Mouse (Mus musculus) stomach, embryonic 16.5 days (tissue): ENCODE measurements around the gene Ercc6. TPM values are rescaled to one million over a fixed set of nuclear protein-coding genes. Genes with fewer than 3 reads are reported as not detected.

Source experiments
- ATAC-seq: fragments of 200-750 bp; cut with Nextera tagmentation; 2 replicates; pipeline ENCODE4 v1.8.0; 2017; ENCODE audit warnings: moderate number of reproducible peaks, moderate TSS enrichment; ENCODE audit not compliant: insufficient read depth, low FRiP score
- H3K27ac ChIP-seq: fragments of 300-500 bp; sonication (generic); 2 replicates; pipeline ENCODE4 v1.5.1; 2014; ENCODE audit warnings: low read length
- H3K27me3 ChIP-seq: fragments of 300-500 bp; sonication (generic); 2 replicates; pipeline ENCODE4 v1.6.1; 2014; ENCODE audit warnings: low read length, control low read depth, mixed read lengths; ENCODE audit not compliant: control insufficient read depth, insufficient read depth
- H3K36me3 ChIP-seq: fragments of 300-500 bp; sonication (generic); 2 replicates; pipeline ENCODE4 v1.6.1; 2014; ENCODE audit warnings: low read length; ENCODE audit not compliant: control insufficient read depth, insufficient read depth
- H3K4me1 ChIP-seq: fragments of 300-500 bp; sonication (generic); 2 replicates; pipeline ENCODE4 v1.6.1; 2014; ENCODE audit warnings: low read length, control low read depth, mixed read lengths; ENCODE audit not compliant: control insufficient read depth, insufficient read depth
- H3K4me2 ChIP-seq: fragments of 300-500 bp; sonication (generic); 2 replicates; pipeline ENCODE4 v1.6.1; 2014; ENCODE audit warnings: low read depth, low read length, mixed read lengths
- H3K4me3 ChIP-seq: fragments of 300-500 bp; sonication (generic); replicated peaks from 2 replicates; pipeline ENCODE4 v1.5.1; 2014; ENCODE audit warnings: mild to moderate bottlenecking, low read length
- H3K9ac ChIP-seq: fragments of 300-500 bp; sonication (generic); 2 replicates; pipeline ENCODE4 v1.6.1; 2014; ENCODE audit warnings: low read length
- H3K9me3 ChIP-seq: fragments of 300-500 bp; sonication (generic); replicated peaks from 2 replicates; pipeline ENCODE4 v1.6.1; 2016; ENCODE audit warnings: low read length, control low read depth; ENCODE audit not compliant: control insufficient read depth
- WGBS: fragments of 180-500 bp; shearing (Covaris S2); extraction: QIAGEN DNeasy Blood & Tissue Kit; methylation state at CpG from one replicate; pipeline ENCODE4 v1.1.7; 2014; 5-methylcytosine and 5-hydroxymethylcytosine counted together
- polyA plus RNA-seq: library from polyadenylated mRNA; unstranded; fragments of >200 nt; fragmentation: Nextera tagmentation; extraction: Ambion mirVana; gene quantifications from 2 replicates; pipeline ENCODE4 v1.2.1, GENCODE M21; 2015

Ercc6 gene
- polyA plus RNA-seq, 1 experiment from 2014 or later: 14.7 TPM

DNA sequence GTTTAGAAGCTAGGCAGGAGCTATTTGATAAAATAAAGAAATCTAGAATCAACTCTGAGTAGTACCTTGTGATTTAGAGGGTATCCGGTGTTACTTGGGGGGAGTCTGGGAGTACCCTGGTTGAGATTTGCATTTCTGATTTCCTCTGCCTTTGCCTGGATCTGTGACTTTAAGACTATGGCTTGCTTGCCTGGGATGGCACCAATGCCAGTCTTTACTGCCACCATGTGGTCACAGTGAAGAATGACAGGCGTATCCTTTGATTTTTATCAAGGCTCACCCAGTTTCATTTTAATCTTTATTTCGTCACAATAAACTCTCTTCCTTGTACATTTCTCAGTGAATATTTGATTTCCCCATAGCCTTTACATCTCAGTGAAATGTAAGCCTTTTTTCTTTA is 31.3 kb upstream of the Ercc6 start:
- Histone ChIP-seq H3K27ac (no peak overlapping the region), H3K9me3 (no peaks in the 10 kb centered on the region), H3K4me2 (no peak overlapping the region), H3K4me3 (no peak overlapping the region), H3K9ac (no peak overlapping the region), H3K36me3 (no peaks in the 10 kb centered on the region), H3K4me1 (no peaks in the 10 kb centered on the region), H3K27me3 (no peaks in the 10 kb centered on the region)
- ATAC-seq: no peak; the same call in 1 of the 2 replicates
- 5% methylated on average over 3 of the region's 3 CpGs for WGBS

DNA sequence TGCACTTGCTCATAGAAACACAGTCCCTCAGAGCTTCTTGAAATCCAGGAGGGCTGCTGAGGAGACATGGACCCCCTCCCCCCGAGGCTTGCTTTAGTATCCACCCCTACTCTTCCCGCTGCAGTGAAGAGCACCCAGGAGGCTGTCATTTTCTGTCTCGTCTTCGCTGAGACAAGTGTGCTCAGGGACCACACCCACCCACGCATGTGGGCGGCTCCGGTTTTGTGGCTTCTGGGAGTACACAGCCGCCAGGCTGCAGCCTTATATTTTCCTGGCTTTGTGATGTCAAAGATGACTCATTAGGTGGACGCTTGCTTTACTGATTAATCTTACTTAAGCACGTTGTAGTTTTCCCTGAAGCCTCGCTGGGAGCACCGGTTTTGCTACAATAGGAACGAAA is 20.8 kb upstream of the Ercc6 start:
- Histone ChIP-seq H3K9me3 (no peaks in the 10 kb centered on the region), H3K27me3 (no peaks in the 10 kb centered on the region), H3K27ac (no peak overlapping the region), H3K4me3 (peak overlapping the region; percentile 24), H3K36me3 (no peaks in the 10 kb centered on the region), H3K4me1 (peaks cover 7% of the 10 kb centered on the region; the same call in 1 of the 2 replicates), H3K9ac (no peak overlapping the region), H3K4me2 (peak overlapping the region; percentile 47)
- WGBS: 8% methylated on average over 13 of the region's 13 CpGs
- peak; percentile 56; the same call in 1 of the 2 replicates for ATAC-seq

- Histone ChIP-seq H3K9me3 (no peaks in the 10 kb centered on the region), H3K27me3 (no peaks in the 10 kb centered on the region), H3K36me3 (no peaks in the 10 kb centered on the region), H3K27ac (no peak overlapping the region), H3K4me2 (no peak overlapping the region), H3K4me1 (peaks cover 7% of the 10 kb centered on the region; the same call in 1 of the 2 replicates), H3K4me3 (no peak overlapping the region), H3K9ac (no peak overlapping the region)
- WGBS: 65% methylated on average over 8 of the region's 8 CpGs
- no peak for ATAC-seq
Observed at GRCm38 (mm10) chr14:32496115-32496850, 17.0 kb upstream of the Ercc6 start.

DNA sequence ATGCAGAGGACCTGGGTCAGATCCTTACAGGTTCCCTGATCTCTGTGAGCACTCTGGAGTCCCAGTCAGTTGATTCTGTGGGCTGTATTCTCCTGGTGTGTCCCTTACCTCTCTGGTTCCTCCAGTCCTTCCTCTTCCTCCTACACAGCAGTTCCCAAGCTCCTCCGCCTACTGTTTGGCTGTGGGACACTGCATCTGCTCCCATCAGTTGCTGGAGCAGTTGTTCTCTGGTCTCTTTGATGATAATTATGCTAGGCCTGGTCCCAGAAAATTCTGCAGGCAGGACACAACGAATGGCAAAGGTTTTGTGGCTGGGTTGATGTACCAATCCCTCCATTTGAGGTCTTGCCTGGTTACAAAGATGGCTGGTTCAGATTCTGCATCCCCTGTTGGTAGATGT is 12.0 kb upstream of the Ercc6 start:
- Histone ChIP-seq H3K36me3 (no peaks in the 10 kb centered on the region), H3K4me2 (no peak overlapping the region), H3K4me1 (no peaks in the 10 kb centered on the region), H3K9me3 (no peaks in the 10 kb centered on the region), H3K27ac (no peak overlapping the region), H3K4me3 (no peak overlapping the region), H3K9ac (no peak overlapping the region), H3K27me3 (no peaks in the 10 kb centered on the region)
- WGBS: 65% methylated on average over 2 of the region's 2 CpGs
- ATAC-seq: no peak

GRCm38 (mm10) chr14:32502764-32503688 is 10.3 kb upstream of the Ercc6 start:
- Histone ChIP-seq H3K4me3 (no peak overlapping the region), H3K27ac (no peak overlapping the region), H3K36me3 (no peaks in the 10 kb centered on the region), H3K4me1 (no peaks in the 10 kb centered on the region), H3K4me2 (no peak overlapping the region), H3K27me3 (no peaks in the 10 kb centered on the region), H3K9ac (no peak overlapping the region), H3K9me3 (no peaks in the 10 kb centered on the region)
- no peak for ATAC-seq
- 73% methylated on average over 9 of the region's 9 CpGs for WGBS

DNA sequence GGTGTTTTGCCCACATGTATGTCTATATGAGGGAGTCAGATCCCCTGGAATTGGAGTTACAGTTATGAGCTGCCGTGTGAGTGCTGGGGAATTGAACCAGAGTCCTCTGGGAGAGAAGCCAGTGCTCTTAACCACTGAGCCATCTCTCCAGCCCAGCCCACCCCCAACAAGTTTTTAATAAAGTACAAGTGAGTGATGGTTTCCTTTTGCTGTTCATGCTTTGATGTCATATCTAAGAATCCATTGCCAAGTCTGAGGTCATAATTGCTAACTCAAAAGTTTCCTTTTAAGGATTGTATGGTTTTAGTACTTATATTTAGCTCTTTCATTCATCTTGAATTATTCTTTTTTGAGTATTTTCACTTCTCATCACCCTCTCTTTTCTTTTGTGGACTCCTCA is 9.4 kb upstream of the Ercc6 start:
- WGBS: 72% methylated on average over 1 of the region's 1 CpGs
- no peaks in the 10 kb centered on the region for H3K4me1 ChIP-seq
- H3K36me3 ChIP-seq: no peaks in the 10 kb centered on the region
- ATAC-seq: no peak
- no peaks in the 10 kb centered on the region for H3K27me3 ChIP-seq
- no peak overlapping the region for H3K4me2 ChIP-seq
- no peak overlapping the region for H3K9ac ChIP-seq
- no peak overlapping the region for H3K27ac ChIP-seq
- H3K4me3 ChIP-seq: no peak overlapping the region
- H3K9me3 ChIP-seq: no peaks in the 10 kb centered on the region

DNA sequence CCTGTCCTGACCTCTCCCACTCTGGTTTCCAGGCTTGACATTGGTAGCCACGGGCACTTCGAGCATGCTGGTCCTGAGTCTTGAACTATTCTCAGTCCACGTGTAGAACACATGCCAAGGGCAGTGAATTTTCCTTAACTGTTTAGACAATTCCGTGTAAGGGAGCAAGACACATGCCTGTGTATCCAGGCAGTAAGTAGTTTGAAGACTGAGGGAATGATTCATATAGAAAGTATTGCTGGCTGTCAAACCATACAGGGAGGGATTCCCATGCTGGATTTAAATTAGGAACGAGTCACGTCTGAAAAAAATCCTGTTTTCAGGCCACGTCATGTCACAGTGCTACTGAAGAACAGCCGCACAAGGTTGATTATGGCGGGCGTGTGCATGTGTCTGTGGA is 7.0 kb upstream of the Ercc6 start:
- ATAC-seq: no peak

DNA sequence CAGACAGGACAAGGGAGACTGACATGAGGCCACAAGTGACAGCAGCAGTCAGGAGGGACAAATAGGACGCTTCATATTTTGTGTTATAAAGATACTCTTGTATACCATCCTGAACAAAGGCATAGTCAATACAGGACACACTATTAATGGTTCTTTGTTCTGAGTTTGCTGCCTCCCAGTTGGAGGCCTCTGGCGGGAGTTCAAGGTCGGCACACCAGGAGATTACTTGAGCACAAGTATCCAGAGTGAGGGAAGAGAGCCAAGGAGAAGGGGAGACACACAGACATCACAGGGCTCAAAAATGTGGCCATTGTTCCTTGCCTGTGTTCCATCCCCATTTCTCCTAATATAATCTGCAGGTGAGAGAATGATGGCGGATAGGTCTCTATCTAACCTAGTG is 6.1 kb upstream of the Ercc6 start:
- Histone ChIP-seq H3K4me3 (no peak overlapping the region), H3K9ac (no peak overlapping the region), H3K27ac (no peak overlapping the region), H3K4me1 (no peaks in the 10 kb centered on the region), H3K4me2 (no peak overlapping the region), H3K27me3 (no peaks in the 10 kb centered on the region), H3K36me3 (no peaks in the 10 kb centered on the region), H3K9me3 (no peaks in the 10 kb centered on the region)
- no peak for ATAC-seq
- 89% methylated on average over 4 of the region's 4 CpGs for WGBS

More for the DNA sequence above, 7.0 kb upstream of the Ercc6 start:
- Histone ChIP-seq H3K4me1 (no peaks in the 10 kb centered on the region), H3K36me3 (no peaks in the 10 kb centered on the region), H3K9me3 (no peaks in the 10 kb centered on the region), H3K27ac (no peak overlapping the region), H3K4me2 (no peak overlapping the region), H3K4me3 (no peak overlapping the region), H3K27me3 (no peaks in the 10 kb centered on the region), H3K9ac (no peak overlapping the region)
- 84% methylated on average over 10 of the region's 10 CpGs for WGBS
